Mouse (Mus musculus) granulocyte monocyte progenitor cell, adult 5-6 weeks (primary cell): ENCODE measurements at regions not wholly inside any gene's neighbourhood (a gene's known extent, or its start where the extent isn't known, plus 50 kb on each side); places are given as distances from the start of the nearest gene placed in this dataset.

ENCODE experiments used
- ATAC-seq: replicated peaks from 2 replicates; pipeline ENCODE4 v1.8.0; 2016; ENCODE audit warnings: mild to moderate bottlenecking, moderate TSS enrichment, inconsistent platforms; ENCODE audit not compliant: poor library complexity, severe bottlenecking

GRCm38 (mm10) chr6:143609100-143609499 lies 442.1 kb downstream of the Etnk1 start:
- ATAC-seq = peak; percentile 83

- ATAC-seq = no peak
Observed at GRCm38 (mm10) chr6:143612966-143613365, 445.9 kb downstream of the Etnk1 start.

- no peak for ATAC-seq
Observed at GRCm38 (mm10) chr6:143614431-143614987, 447.5 kb downstream of the Etnk1 start.

GRCm38 (mm10) chr6:143615361-143615760 lies 448.3 kb downstream of the Etnk1 start:
- no peak for ATAC-seq

GRCm38 (mm10) chr6:143616386-143616785 lies 449.4 kb downstream of the Etnk1 start:
- no peak for ATAC-seq

- ATAC-seq = peak; percentile 78
Observed at GRCm38 (mm10) chr6:143618558-143618957, 451.5 kb downstream of the Etnk1 start.

- peak; percentile 89 for ATAC-seq
Observed at GRCm38 (mm10) chr6:143620583-143620982, 453.6 kb downstream of the Etnk1 start.

- ATAC-seq = no peak
Observed at GRCm38 (mm10) chr6:143622161-143622560, 455.1 kb downstream of the Etnk1 start.

- no peak for ATAC-seq
Observed at GRCm38 (mm10) chr6:143624901-143625300, 457.9 kb downstream of the Etnk1 start.

- no peak for ATAC-seq
Observed at GRCm38 (mm10) chr6:143631581-143631980, 464.6 kb downstream of the Etnk1 start.

- no peak for ATAC-seq
Observed at GRCm38 (mm10) chr6:143633710-143634109, 466.7 kb downstream of the Etnk1 start.

GRCm38 (mm10) chr6:143634334-143634733 lies 467.3 kb downstream of the Etnk1 start:
- no peak for ATAC-seq

- no peak for ATAC-seq
Observed at GRCm38 (mm10) chr6:143635043-143635442, 468.0 kb downstream of the Etnk1 start.

GRCm38 (mm10) chr6:143640652-143641051 lies 473.6 kb downstream of the Etnk1 start:
- no peak for ATAC-seq

- ATAC-seq = no peak
Observed at GRCm38 (mm10) chr6:143642052-143642451, 475.0 kb downstream of the Etnk1 start.

- no peak for ATAC-seq
Observed at GRCm38 (mm10) chr6:143645989-143646388, 479.0 kb downstream of the Etnk1 start.

- ATAC-seq = no peak
Observed at GRCm38 (mm10) chr6:143648501-143648900, 481.5 kb downstream of the Etnk1 start.

GRCm38 (mm10) chr6:143656576-143656975 lies 489.6 kb downstream of the Etnk1 start:
- no peak for ATAC-seq

- peak; percentile 63 for ATAC-seq
Observed at GRCm38 (mm10) chr6:143660837-143661236, 493.8 kb downstream of the Etnk1 start.

- ATAC-seq = no peak
Observed at GRCm38 (mm10) chr6:143663306-143663705, 496.3 kb downstream of the Etnk1 start.

- ATAC-seq = no peak
Observed at GRCm38 (mm10) chr6:143665374-143665773, 498.4 kb downstream of the Etnk1 start.

GRCm38 (mm10) chr6:143668551-143668950 lies 501.5 kb downstream of the Etnk1 start:
- no peak for ATAC-seq
